Mouse (Mus musculus) gonadal fat pad, adult 2 months (tissue): ENCODE results near the gene Gm26657. TPM values are rescaled to one million over a fixed set of nuclear protein-coding genes. Genes with fewer than 3 reads are reported as not detected.

Experiments
- DNase-seq: peaks from one replicate; pipeline ENCODE4 v3.0.0-alpha.2; 2012; ENCODE audit warnings: low read depth
- polyA plus RNA-seq: library from polyadenylated mRNA; depleted of rRNA; stranded (reverse); fragments of >200 nt; gene quantifications from 2 replicates; pipeline ENCODE4 v1.2.3, GENCODE M21; 2012; rRNA removed

Gm26657 gene
- polyA plus RNA-seq, 1 experiment: not detected

DNA sequence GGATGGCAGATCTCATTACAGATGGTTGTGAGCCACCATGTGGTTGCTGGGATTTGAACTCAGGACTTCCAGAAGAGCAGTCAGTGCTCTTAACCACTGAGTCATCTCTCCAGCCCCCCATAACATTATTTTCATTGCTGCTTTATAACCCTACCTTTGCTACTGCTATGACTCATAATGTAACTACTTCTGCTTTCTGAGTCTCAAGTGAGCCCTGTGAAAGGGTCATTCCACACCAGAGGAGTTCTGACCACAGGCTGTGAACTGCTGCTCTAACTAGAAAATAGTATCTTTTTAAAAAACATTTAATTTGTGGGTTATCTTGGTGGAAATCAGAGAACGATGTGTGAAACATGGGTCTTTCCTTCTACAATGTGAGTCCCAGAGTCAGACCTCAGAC is 17.8 kb downstream of the Gm26657 start:
- DNase-seq: no peak

DNA sequence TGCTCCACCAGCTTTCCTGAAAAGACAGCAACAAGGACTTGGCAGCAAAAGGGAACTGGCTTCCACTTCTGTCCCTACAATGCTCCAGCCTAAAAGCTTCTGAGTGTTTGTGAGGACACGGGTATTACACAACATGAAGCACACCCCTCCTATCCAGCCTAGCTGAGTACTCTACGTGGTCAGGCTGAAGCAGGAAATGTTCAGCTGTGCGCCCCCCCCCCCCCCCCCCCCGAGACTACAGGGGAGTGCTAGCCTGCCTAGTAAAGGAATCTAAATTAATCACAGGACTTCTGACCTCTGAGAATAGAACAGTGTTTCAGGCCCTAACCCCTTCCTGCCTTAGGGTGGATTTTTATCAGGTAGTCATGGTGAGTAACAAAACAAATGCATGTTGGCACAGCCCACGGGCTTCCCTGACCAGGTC is 28.0 kb downstream of the Gm26657 start:
- no peak for DNase-seq

DNA sequence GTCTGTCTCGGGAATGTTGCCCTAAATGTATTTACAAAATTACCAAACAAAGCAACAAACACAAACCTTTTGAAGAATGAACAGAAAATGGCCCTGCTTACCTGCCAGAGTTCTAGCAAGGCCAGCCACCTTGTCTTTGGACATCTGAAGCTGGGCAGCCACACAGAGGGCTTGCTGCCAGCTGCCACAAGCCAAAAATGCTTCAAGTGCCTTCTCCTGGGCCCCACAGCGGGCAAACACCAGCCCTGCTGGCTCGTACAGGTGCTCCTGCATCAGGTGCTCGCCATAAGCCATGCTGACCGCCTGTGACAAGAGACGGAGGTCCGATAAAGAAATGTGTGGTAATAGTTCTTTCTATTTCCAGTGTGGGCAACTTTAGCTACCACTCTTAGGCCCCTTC is 29.0 kb downstream of the Gm26657 start:
- no peak for DNase-seq

DNA sequence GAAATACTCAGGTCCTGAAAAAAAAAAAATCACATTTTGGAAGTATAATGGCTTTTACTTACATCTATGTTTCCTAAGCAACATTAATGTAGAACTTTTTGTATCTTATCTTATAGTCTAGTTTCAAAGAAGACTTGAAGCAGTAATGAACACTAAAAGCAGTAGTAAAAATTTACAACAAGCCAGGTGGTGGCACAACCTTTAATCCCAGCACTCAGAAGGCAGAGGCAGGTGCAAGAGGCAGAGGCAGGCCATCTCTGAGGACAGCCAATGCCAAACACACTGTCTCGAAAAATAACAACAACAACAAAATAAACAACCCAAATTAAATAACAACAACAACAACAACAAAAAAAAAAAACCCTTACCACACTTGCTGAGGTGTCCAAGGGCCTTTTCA is 31.2 kb downstream of the Gm26657 start:
- no peak for DNase-seq

Other genes with a start within 250 kb of the Gm26657 start
- 1.8 and 3.2 TPM in 2 replicates for gene Actl7b, start 1.4 kb downstream of the Gm26657 start, polyA plus RNA-seq
- 1.9 and 2.4 TPM in 2 replicates for gene Actl7a, start 3.3 kb downstream of the Gm26657 start, polyA plus RNA-seq
- 12.0 and 17.1 TPM in 2 replicates for gene Elp1, start 62.3 kb downstream of the Gm26657 start, polyA plus RNA-seq
- gene Fam206a, start 62.3 kb downstream of the Gm26657 start, polyA plus RNA-seq: 3.2 and 4.9 TPM in 2 replicates
- 13.2 and 13.4 TPM in 2 replicates for gene Ctnnal1, start 125.1 kb downstream of the Gm26657 start, polyA plus RNA-seq
- 18.6 and 19.8 TPM in 2 replicates for gene Tmem245, start 207.4 kb downstream of the Gm26657 start, polyA plus RNA-seq